Mouse (Mus musculus): ENCODE measurements around the gene 1700016H13Rik. TPM values are rescaled to one million over a fixed set of nuclear protein-coding genes. Genes with fewer than 3 reads are reported as not detected.

The 1700016H13Rik gene
- total RNA-seq (2021): not detected
- long read RNA-seq, experiment 1: 0 reads
- long read RNA-seq, experiment 2: 0 reads

DNA sequence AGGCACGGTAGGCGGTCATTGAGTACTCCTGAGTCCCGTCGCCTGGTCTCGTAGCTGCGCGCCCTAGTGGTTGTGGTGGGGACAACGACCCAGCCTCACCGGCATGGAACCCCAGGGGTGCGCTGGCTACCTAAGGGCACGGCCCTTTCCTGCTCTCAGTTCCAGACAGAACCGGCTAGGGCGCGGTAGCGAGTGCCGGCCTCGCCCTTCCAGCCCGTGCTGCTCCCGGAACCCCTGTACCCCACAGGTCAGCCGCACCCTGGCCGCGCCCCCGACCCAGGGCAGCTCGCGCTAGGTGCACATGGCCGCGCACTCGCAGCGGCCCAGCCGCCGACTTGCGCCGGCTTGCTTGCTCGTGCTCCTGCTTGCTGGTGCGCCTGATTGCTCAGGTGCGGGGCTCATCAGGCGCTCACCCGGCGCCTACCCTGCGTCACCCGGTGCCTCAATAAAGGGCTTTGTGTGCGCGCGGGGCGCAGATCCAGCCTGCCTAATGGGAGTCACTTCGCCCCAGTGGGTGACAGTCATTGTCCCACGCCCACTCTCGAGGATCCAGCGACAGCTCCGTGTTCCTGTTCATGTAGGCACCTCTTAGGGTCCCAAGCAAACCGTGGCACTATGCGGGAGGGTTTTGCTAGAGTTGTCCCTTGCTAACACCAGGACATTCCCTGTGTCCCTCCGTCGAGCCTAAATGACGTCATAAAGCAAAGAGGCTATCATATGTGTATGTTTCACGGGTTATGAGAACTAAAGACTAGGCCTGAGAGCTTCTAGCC lies at the start of gene 1700016H13Rik:
TSS of gene 1700016H13Rik (minus strand) at position 665 of the 773 bp plus-strand sequence.
- peak; percentile 44 to 73 for DNase-seq (ENCODE audit: low spot score in 2 of 2)

DNA sequence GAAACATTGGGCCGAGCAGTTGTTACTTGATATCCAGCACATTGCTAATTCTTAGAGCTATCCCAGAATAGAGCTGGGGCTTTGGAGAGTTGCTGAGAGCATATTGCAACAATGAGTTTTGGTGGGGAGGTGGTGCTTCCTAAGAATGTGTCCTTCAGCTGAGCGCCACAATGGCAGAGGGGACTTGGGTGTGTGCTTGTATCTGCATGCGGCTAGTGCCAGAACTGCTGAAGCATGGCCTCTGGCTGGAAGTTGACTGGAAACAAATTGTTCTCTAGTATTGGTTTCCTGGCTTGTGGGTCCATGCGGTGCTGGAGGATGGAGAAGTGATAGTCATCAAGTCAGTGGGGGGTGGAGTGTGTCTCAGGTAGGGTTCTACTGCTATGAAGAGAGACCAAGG lies 49.5 kb upstream of the 1700016H13Rik start:
- DNase-seq (ENCODE audit: low spot score in 2 of 2): no peak

DNA sequence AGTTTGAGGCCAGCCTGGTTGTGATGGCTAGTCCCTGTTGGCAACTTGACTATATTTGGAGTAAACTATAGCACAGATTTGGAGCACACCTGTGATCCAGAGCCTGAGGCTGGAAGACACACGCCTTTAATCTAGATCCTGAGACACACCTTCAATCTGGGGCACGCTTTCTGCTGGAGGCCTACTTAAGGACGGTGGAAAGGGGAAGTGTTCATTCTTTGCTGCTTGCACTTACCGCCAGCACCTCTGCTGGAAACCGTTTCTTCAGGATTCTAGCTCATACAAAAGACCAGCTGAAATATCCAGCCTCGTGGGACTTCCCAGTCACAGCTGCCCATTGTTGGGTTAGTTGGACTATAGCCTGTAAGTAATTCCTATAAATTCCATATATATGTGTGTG lies 46.7 kb upstream of the 1700016H13Rik start:
- no peak for DNase-seq (ENCODE audit: low spot score in 2 of 2)

DNA sequence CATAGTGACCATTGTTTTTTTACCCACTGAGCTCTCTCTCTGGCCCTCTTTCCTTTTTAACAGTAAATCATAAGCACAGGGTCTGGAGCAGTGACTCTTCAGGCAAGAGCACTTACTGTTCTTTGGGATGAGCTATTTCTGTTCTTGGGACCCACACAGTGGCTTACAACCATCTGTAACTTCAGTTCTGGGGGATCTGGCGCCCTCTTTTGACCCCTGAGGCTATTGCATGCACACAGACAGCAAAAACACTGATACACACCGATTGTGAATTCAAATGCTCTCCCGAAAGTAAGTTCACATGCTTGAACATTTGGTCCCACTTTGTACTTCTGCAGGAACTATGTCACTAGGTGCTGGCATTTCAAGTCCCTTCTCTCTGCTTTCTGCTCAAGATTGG lies 45.7 kb upstream of the 1700016H13Rik start:
- no peak for DNase-seq (ENCODE audit: low spot score in 2 of 2)

DNA sequence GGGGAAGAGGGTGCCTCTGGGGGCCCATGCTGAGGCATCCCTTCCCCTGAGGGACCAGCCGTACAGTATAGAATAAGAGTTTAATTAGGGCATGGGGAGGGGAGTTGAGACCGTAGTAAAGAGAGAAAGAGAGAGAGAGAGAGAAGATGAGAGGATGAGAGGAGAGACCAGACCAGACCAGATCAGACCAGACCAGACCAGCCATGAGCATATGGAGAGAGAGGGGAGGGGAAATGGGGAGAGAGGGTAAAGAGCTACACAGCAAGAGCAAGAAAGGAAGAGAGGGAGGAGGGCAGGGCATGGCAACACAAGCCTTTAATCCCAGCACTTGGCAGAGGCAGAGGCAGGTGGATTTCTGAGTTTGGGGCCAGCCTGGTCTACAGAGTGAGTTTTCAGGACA lies 44.9 kb upstream of the 1700016H13Rik start:
- DNase-seq (ENCODE audit: low spot score in 2 of 2): no peak

DNA sequence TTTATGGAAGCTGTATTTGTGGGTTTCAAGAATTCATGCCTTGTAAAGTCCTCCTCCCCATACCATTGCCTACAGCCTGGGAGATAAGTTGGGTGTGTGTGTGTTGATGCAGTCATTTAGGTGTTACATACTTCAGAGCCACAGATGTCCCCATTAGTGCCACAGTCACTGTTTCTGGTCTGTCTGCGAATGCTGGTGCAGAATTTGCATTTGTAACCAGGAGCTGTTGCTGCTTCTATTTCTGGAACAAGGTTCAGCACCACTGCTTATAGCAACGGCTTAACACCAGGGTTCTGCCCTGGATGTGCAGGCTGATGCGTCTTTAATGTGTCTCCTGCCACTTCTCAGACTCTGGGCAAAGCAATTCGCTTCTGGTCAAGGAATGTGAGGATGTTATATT lies 43.7 kb upstream of the 1700016H13Rik start:
- DNase-seq (ENCODE audit: low spot score in 2 of 2): no peak

DNA sequence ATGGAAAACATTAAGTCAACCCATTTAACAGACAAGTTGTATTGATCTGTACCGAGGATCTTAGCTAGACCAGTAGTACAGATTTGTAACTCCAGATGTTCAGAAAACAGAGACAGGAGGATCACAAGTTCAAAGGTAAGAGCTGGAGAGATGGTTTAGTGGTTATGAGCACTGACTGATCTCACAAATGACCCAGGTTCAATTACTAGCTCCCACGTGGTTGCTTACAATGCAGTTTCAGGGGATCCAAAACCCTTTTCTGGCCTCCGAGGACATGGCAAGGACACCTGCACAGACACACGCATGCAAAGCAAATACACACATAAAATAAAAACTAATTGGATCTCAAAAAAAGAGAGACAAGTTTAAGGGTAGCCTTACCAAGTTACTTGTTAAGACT lies 42.8 kb upstream of the 1700016H13Rik start:
- DNase-seq (ENCODE audit: low spot score in 2 of 2): no peak

DNA sequence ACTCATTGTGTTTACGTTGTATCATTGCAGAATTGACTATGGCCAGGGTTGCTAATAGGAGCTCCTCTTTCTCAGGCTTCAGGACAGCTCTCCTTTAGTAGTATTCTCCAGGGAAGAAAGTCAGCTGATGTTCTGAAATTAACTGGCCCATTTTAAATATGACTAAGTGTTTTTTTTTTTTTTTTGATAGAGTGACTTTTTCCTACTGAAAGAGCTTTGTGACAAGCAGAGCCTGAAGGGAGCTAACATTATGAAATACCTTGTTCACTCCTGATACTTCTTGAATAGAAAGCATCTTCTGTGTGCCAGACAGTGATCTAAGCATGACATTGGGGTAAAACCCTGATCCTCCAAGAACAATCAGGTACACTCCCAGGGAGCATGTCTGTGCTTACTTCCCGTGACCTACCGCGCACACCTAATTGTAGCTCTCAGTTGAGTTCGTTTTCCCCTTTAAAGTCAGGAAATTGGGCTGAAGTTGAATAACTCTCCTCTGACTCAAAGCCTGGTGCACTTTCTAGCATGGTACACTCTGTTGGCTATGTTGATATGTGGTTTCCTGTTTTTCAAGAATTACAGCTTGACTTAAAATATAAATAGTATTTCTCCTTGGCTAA lies 42.2 kb upstream of the 1700016H13Rik start:
- DNase-seq (ENCODE audit: low spot score in 2 of 2): no peak

DNA sequence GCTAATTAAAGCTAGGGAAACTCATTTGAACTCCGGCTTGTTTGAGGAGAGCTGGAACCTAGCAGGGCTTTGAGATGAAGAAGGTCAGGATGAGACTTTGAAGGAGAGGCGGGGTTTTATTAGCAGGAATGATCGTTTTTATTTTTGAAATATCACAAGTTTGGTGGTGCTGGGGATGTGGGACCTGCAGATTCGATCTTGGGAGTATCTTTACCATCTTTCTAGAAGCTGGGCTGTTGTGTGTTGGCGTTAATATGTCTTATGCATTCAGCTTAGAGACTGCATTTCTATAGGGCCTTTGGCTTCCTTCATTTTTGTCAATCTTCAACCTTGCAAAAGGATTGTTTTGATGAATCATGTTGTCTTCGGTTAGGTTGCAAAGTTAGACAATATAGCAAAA lies 38.3 kb upstream of the 1700016H13Rik start:
- DNase-seq (ENCODE audit: low spot score in 2 of 2): no peak

DNA sequence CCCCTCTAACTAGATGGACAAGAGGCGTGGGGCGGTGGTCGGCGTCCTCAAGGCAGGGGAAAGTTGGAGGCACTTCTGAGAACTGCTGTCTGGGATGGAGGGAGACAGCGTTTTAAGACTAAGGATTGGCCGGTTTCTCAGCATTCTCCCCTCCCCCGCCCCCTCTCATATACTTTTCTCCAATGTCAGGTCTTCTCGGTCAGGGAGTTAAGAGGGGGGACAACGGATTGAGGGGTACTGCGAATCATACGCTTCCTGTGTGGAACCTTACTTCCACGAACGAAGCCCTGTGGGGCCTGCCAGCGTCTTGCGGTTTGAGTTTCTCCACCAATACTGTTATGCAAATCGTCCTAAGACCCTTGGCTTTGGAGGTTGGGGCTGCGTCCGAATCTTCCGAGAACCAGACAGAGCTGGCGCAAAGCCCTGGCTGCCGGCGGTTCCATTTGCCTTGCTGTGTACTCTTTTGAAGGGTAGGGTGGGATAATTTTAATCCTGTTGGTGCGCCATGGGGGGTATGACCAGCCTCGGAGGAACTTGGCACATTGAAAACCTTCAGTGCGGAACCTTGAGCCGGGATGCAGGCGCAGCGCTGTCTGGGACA lies 37.3 kb upstream of the 1700016H13Rik start:
- DNase-seq (ENCODE audit: low spot score in 2 of 2): no peak

DNA sequence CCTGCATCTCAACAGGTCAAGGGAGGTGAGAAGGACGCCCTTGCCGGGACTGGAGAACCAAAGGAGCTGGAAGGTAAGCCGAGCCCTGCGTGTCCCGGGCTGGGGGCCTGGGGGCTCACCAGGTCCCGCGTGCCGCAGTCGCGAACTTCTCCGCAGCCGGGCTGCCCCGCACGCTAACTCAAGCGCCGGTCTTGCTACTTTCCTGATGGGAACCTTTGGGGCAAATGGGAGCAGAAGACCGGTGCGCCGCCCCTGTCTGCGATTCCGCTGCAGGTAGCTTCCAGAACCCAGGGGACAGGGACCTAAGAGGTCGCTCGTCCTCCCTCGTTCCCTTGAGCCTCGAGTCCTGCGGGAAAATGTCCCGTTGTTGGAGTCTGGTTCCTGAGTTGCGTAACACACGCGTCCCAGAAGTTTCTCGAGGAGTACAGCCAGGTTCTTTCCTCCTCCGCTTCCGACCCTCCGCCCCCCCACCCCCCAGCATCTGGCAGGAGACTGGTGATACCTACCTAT lies 36.8 kb upstream of the 1700016H13Rik start:
- peak in 1 of 2 experiments; percentile 8 for DNase-seq (ENCODE audit: low spot score in 2 of 2)

DNA sequence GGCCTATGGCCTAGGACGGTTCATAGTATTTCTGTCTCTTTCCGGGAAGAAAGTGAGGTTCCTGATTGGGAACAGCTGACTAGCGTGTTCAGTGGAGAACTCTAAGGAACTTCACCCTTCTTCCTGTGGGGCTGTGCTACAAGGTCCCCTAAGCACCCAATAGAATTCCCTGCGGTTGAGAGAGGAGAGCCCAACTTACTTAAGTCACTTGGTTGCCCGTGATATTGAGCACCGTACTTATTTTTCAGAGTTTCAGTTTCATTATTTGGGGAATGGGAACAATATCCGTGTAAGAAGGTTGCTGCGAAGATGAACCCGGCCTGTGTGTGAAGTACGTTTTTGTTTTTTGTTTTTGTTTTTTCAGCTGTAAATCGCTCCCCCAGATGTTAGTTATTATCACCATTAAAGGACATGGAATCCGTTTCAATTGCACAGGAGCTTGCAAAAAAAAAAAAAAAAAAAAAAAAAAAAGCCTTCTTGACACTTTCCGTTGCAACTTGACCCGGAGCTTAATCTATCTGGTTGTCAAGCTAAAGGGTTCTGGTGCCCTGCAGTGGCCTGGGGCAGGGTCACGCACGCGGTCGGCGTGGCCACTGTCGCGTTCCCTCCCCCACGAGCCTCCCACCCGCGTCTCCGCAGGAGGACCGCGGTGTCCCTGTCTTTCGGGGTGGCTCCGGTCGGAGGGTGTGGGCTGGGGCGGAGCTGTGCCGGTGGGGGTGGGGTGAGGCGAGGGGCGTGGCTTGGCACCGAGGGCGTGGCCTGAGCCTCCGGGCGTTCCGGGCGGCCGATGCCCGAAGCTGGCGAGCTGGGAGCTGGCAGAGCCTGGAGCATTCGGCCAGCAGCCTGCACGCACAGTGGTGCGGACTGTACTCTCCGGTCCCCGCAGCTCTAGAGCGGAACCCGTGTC lies 36.1 kb upstream of the 1700016H13Rik start, which contains the start of gene Aff1:
TSS of gene Aff1 (plus strand) at position 751 of the 907 bp plus-strand sequence.
- DNase-seq (ENCODE audit: low spot score in 2 of 2): peak; percentile 87 to 91

DNA sequence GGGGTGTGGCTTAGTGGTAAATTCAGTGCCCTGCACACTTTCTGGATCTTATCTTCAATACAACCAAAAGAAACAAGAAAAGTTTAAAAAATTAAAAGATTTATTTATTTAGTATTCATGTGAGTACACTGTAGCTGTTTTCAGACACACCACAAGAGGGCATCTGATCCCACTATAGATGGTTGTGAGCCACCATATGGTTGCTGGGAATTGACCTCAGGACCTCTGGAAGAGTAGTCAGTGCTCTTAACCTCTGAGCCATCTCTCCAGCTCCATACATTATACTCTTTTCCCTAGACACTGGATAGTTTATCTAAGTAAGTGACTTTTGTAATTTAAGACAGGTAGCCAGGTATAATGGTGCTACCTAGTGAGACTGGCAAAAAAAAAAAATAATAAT lies 35.4 kb upstream of the 1700016H13Rik start:
- DNase-seq (ENCODE audit: low spot score in 2 of 2): no peak

DNA sequence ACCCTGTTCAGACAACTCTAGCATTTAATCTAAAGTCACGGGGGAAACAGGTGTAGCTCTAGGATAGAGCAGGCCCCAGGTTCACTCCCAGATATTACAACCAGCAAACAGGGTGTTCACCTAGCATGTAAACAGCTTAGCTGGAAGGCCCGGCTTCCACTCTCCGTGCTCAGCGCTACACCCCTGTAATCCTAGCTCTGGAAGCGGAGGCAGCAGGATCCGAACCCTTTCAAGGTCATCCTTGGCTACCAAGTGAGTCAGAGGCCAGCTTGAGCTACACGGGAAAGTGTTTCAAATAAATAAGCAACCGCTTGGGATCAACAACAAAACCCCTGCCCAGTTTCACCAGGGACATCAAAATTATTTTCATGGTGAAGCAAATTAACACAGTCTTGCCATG lies 34.4 kb upstream of the 1700016H13Rik start:
- no peak for DNase-seq (ENCODE audit: low spot score in 2 of 2)

DNA sequence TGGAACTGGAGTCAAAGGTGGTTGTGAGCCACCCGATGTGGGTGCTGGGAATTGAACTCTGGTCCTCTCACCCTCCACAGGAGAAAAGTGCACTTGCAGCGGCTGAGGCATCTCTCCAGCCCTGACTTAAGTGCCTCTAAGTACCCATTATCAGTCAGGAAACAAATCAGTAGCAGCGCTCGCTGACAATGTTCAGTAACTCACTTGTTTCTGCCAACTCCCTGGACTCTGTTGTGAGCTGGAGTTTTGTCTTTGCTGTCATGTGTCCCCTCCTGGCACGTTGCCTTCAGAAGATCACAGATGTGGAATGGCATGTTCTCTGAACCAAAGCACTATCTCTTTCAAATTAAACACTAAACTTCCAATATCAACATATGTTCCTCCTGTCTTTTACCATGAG lies 33.8 kb upstream of the 1700016H13Rik start:
- DNase-seq (ENCODE audit: low spot score in 2 of 2): no peak

DNA sequence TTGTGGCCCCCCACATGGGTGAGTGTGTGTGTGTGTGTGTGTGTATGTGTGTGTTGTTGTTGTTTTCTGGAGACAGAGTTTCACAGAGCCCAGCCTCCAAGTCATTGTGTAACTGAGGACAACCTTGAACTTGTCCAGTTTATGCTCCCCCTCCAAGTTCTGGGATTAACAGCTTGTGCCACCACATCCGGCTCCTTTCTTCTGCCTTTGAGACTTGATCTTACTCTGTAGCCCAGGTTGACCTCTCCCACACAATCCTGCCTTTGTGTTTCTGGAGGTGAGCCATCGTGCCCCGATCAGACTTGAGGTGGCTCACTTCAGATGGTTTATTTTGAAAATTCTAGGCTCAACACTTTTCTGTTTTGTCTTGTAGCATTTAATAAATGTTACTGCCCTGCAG lies 26.0 kb upstream of the 1700016H13Rik start:
- no peak for DNase-seq (ENCODE audit: low spot score in 2 of 2)

DNA sequence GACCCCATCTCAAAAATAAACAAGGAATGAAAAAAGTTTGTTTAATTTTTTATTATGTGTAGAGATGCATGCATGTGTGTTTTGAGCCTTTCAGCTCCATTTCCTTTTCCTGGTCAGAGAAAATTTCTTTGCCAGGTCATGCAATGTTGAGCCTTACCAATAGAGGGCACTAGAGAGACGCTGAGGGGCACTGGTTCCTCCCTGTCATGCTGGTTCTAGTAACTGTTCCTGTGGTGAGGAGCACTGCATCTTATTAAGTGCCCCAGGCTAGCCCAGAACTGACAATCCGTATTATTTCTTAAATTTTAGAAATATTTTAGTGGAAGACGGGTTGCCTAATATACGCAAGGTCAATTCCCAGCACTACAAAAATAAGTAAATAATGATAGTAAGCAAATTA lies 24.6 kb upstream of the 1700016H13Rik start:
- peak in 1 of 2 experiments; percentile 40 for DNase-seq (ENCODE audit: low spot score in 2 of 2)

DNA sequence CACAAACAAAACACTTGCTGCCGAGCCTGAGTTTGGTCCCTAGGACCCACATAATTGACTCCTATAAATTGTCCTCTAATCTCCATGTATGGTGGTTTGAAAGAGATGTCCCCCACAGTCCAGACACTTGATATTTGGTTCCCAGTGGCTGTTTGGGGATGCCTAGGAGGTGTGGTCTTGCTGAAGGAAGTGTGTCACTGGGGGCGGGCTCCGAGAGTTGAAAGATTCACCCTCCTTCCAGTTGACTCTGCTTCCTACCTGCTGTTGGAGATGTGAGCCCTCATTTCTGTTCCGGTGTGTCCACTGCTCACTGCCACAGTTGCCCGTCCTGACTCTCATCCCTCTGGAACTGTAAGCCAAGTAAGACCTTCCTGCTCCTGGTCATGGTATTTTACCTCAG lies 23.2 kb upstream of the 1700016H13Rik start:
- DNase-seq (ENCODE audit: low spot score in 2 of 2): no peak

DNA sequence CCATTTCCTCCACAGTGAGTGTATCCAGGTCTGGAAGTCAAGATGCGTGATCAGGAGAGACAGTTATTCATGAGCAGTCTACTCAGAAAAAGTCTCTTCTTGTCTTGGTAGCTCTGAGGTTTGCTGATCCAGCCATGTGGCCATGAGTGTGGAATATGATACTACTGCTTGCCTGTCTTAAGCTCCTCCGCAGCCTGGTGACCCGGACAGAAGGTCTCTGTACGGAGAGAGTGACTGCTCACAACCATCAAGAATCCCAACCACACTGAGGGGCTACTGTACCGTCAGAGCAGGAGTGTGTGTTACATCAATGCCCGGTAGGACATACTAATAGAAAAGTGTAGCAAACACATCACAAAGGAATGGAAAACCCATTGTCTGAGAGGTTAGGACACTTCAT lies 22.1 kb upstream of the 1700016H13Rik start:
- DNase-seq (ENCODE audit: low spot score in 2 of 2): no peak

DNA sequence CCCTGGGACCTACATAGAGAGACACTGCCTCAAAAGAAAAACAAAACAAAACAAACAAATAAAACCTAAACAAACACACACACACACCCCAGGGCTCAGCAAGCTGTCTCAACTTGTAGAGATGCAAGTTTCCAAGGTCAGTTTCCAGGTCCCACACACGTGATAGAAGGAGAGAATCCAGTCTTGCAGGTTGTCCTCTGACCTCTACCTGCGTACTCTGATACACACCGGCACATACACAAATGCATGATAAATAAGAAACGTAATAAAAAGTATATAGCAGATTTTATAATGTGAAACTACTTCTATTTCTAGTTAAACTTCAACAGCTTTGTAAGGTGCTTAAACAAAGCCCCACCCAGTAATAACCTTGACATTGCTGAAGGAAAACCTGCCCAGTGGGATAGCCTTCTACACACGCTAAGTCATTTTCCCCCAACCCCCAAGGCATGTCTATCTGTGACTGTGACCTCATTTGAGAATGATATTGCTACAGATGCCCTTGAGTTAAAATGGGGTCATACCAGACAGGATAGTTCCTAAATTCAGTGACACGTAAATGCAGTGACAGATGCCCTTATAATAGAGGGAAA lies 20.6 kb upstream of the 1700016H13Rik start:
- no peak for DNase-seq (ENCODE audit: low spot score in 2 of 2)

DNA sequence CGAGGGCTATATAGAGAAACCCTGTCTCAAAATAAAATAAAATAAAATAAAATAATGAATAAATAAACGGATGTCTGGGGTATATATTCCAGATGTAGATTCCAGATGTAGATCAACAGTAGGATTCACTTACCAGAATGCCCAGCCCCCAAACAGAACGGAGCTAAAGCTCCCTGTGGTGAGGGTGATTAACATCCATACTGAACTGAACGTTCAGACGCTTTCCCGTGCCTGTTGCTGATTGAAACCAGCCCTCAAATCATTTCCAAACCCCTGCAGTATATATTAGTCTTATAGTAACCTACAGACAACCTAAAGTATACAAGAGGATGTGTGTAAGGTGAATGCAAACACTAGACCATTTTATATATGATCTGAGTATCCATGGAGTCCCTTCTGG lies 18.7 kb upstream of the 1700016H13Rik start:
- no peak for DNase-seq (ENCODE audit: low spot score in 2 of 2)

Data from adrenal gland, postnatal 4 days (tissue).